Mouse (Mus musculus): ENCODE measurements around the gene Stx8.

DNA sequence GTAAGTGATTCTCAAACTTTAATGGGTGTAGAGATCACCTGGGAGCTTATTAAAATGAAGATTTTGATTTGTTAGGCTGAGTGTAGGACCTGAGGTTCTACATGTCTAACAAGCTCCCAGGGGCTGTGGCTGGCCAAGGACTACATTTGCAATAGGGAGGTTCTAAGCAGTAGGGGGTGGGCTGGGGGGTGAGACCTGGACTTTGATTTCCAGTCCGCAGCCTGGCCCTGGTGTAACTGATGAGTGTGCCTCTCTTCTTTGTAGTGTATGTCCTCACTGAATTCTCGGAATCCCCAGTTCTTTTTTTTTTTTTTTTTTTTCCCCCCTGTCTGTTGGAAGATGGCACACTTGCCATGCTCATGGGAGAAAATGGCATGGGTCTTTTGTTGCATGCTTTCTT is 109.3 kb downstream of the Stx8 start:
- TF ChIP-seq CTCF (IDR thresholded peaks at IDR 0.05; ENCODE audit: low read depth) (no peak), EP300 (optimal IDR thresholded peaks at IDR 0.05) (no peak)

All from stomach, postnatal 0 days (tissue).